Mouse (Mus musculus) neutrophil, adult 5-6 weeks (primary cell): ENCODE measurements around the gene Gm11627. TPM values are rescaled to one million over a fixed set of nuclear protein-coding genes. Genes with fewer than 3 reads are reported as not detected.

Source experiments
- ATAC-seq: fragments of 151-379, 151-347 bp; 2 replicates; pipeline ENCODE4 v1.8.0; 2017; ENCODE audit warnings: mild to moderate bottlenecking, moderate TSS enrichment; ENCODE audit not compliant: insufficient number of reproducible peaks, poor library complexity, low FRiP score, severe bottlenecking; ENCODE audit errors: extremely low read depth
- total RNA-seq: library from RNA; stranded (forward); fragments of 200-1000 nt; gene quantifications from 2 replicates; pipeline ENCODE4 v1.2.3, GENCODE M21; 2017

Gene Gm11627
- total RNA-seq, 1 experiment from 2014 or later, result not detected

GRCm38 (mm10) chr11:102604010-102604584, 24.8 kb upstream of the Gm11627 start, which contains the start of gene Fzd2:
Fzd2 (plus strand) TSS chr11:102604396.
- ATAC-seq, result no peak

DNA sequence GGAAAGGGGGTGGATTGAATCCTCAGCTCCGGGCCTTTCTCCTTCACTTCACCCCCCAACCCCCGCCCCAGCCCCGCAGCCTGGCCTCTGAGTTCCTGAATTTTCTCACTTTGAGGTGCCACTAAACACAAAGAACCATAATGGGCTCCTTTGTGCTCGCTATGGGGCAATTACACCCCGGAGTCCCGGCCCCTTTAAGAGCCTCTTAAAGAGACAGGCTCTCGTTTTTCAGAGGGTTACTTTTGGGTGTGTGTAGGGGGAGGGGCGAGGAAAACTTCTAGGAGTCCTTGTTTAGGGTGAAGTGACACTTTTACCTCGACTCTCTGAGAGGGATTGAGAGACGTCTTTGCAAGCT, 24.2 kb upstream of the Gm11627 start:
- ATAC-seq, result no peak

DNA sequence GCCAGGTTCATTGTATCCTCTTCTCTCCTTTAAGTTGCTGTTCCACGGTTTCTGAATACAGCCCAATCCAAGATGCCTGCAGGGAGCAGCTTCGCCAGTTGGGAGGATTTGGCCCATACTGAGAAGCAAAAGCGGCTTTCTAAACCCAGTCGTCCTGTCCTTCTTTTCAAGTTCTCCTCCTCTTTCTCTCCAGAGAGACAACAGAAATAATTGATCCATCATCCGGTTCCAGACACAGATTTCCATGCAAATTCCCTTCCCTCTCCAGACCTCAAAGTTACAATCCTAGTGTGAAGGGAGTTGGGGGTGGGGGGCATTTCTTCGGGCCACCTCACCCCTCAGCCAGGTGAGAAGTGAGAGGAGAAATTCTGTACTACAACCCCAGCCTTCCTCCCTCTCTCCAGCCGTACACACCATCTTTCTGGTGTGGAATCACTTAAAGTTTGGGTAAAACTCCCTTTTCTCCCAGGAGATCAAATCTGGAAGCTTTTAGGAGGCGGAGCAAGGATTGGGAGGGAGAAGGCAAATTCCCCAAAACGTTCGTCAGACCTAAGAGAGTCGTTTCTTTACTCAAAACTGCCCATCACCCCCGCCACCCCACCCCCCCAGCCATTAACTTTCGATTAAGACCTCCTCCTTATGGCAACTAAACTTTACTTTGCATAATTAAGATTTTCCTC, 23.7 kb upstream of the Gm11627 start:
- no peak for ATAC-seq

GRCm38 (mm10) chr11:102599912-102600311, 20.7 kb upstream of the Gm11627 start:
- no peak for ATAC-seq

GRCm38 (mm10) chr11:102595341-102595820, 16.1 kb upstream of the Gm11627 start:
- no peak for ATAC-seq

- ATAC-seq, result no peak
Measured at GRCm38 (mm10) chr11:102587554-102587953, 8.3 kb upstream of the Gm11627 start.

DNA sequence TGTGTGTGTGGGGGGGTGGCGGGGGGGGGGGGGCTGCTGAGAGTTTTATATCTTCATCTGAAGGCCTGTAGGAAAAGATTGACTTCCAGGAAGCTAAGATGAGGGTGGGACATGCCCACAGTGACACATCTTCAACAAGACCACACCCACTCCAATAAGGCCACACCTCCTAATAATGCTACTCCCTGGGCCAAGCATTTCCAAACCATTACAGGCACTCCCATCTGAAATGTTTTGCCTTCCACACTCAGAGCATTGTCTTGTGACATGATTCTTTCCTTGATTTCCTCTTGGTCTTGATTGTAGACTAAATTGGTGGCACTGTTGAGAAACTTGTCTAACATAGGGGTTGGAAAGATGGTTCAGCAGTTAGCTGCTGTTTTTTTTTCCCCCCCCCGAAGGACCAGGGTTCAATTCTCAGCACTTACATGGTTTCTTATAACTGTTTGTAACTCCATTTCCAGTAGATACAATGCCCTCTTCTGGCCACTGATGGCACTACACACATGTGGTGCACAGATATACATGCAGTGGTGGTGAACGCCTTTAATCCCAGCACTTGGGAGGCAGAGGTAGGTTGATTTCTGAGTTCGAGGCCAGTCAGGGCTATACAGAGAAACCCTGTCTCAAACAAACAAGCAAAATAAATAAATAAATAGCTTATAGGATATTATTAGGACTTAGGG, 7.3 kb upstream of the Gm11627 start:
- no peak for ATAC-seq

GRCm38 (mm10) chr11:102582736-102583135, 3.5 kb upstream of the Gm11627 start:
- ATAC-seq, result no peak

GRCm38 (mm10) chr11:102582016-102582610, 2.9 kb upstream of the Gm11627 start:
- no peak for ATAC-seq

- no peak for ATAC-seq
Measured at GRCm38 (mm10) chr11:102581281-102582015, 2.2 kb upstream of the Gm11627 start.

DNA sequence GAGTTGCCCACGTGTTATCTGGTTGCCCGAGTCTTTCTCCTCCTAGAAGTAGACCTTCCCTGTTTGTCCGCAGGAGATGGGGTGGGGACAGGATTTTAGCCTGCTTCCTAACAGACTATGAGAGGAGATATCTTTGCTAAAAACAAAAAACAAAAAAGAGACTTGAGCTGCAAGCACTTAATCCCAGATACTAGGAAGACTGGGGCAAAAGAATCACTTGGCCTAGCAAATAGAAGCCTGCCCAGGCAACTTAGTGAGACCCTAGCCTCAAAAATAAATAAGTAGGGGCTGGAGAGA, 721 bp upstream of the Gm11627 start:
- no peak for ATAC-seq

- ATAC-seq, result peak; percentile 42; the same call in 1 of the 2 replicates
Measured at GRCm38 (mm10) chr11:102578341-102579118, 731 bp downstream of the Gm11627 start.

DNA sequence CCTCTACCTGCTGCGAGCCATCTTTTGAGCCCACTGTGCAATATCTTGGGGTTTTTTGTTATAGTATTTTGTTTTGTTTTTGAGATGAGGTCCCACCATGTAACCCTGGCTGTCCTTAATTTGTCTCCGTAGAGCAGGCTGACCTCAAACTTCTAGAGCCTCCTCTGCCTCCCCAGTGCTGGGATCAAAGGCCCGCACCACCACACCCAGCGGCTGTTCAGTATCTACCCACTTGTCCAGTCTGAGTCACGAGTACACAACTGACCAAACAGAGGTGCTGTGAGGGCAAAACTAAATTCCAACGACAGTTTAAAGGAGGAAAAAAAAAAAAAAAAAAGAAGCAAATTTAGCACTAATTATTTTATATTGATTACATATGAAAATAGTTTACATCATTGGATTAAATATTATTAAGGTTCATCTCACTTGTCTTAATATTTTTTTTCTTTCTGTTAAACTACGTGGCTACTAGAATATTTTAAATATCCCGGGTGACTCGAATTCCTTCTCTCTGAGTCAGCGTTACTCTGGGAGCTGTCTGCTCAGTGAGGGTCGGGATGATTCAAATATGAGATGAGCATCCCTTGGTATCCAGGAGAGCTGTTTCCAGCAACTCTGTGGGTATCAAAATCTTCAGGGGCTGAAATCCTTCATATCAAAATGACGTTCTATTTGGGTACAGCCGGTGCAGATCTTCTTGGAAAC, 3.1 kb downstream of the Gm11627 start:
- ATAC-seq, result no peak

- no peak for ATAC-seq
Measured at GRCm38 (mm10) chr11:102575034-102575433, 4.2 kb downstream of the Gm11627 start.

- peak; percentile 70; the same call in 1 of the 2 replicates for ATAC-seq
Measured at GRCm38 (mm10) chr11:102572866-102573663, 6.2 kb downstream of the Gm11627 start.

GRCm38 (mm10) chr11:102568756-102569377, 10.4 kb downstream of the Gm11627 start:
- ATAC-seq, result no peak

GRCm38 (mm10) chr11:102568191-102568590, 11.1 kb downstream of the Gm11627 start:
- ATAC-seq, result no peak
